Mouse (Mus musculus) monocyte, adult 2 months (primary cell): ENCODE data around the gene 1700028J19Rik.
"Not testable (repeated sequence)": the region's sequence is repeated elsewhere in the genome, so short reads cannot be mapped to it uniquely, and the experiment has no call there.

ENCODE experiments used
- DNase-seq, 2 experiments: peaks; one replicate each; pipeline ENCODE4 v3.0.0; 2022; ENCODE audit warnings: low spot score in 2 of 2, low read depth in 1 of 2

Gene 1700028J19Rik

DNA sequence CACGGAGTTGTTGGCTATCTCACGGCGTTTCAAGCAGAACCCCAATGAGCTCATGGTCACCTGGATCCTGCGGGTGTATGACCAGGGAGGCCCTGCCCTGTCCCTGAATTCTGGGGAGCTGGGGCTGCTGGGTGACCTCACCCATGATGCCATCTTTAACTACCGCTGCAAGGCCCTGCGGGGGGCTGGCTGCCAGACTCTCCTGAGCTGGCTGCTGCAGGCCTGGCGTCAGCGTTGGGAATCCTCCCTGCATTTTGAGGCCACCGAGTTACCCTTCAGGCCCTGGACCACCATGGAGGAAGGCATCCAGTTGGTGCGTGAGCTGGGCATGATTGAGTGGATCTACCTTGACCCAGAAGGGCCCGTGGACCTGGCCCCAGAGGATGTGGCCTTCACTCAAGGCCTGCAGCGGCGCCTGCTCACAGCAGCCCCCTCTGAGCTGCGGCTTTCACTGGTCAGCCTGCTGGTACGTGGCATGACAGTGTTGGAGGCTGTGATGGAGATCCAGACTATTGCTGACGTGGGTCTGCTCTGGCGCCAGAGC is 4.3 kb upstream of the 1700028J19Rik start:
- DNase-seq: not testable (repeated sequence)

DNA sequence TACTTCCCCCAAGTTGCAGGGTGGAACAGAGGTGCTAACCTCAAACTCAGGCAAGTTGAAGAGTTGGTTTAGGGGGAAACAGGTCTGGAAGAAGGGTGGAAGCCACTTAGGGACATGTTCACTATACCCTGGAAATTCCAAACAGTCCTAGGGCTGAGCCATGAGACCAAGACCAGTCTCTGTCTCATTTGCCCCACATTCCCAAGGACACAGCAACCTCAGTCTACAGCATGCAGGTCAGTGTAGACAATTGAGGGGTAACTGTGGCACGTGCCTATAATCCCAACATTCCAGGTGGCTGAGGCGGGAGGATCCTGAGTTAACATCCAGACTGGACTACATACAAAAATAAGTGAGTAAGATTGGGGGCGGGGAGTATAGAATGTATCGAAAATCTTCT is 2.8 kb upstream of the 1700028J19Rik start:
- no peak for DNase-seq

DNA sequence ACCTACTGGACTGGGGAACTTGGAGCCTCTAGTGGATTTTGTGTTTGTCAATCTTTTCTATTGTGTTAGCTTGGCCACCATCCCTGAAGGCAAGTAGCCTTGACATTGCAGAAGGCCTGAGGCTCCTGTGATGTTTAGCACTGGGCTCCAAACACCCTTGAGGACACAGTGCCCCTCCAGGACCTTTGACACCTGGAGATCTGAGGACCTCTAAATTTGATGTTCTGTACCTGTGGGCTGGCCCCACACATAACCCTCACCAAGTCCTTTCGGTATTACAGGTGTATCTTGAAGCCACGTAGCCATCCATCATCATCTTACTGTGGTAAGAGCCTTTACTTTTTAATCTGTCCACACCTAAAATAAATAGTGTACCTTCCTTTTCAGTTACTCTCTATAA is 1.5 kb upstream of the 1700028J19Rik start:
- no peak for DNase-seq

DNA sequence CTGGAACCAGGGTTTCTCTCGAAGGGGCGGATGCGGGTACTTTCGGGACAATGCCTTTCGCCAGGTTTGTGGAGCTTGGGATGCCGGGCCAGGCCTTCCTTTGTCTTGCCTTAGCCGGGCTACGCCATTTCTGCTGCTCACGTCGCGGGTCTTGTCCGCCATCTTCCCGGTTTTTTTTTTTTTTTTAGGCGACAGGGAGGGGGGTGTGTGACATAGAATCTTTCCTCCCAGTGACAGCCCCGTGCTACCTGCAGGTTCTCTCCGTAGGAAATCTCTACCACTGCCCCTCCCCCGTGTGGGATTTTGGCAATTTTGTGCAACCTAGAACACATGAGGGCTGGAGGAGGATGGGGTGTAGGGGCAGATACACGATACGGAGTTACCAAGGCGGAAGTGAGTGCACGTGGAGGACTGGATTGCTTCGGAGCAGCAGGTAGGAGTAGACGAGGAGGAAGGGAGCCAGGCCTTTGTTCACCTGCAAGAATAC is 532 bp upstream of the 1700028J19Rik start:
- peak in 1 of 2 experiments; percentile 7 for DNase-seq

DNA sequence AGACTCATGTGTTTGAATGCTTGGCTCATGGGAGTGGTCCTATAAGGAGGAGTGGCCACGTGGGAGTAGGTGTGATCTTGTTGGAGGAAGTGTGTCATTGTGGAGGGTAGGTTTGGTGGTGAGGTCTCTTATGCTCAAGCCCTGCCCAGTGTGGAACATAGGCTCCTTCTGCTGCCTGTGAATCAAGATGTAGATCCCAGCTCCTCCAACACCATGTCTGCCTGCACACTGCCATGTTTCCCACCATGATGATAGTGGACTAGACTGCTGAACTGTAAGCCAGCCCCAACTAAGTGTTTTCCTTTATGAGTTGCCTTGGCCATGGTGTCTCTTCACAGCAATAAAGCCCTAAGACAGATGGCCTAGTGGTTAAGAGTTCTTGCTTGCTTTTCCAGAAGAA is 2.4 kb downstream of the 1700028J19Rik start:
- no peak for DNase-seq

DNA sequence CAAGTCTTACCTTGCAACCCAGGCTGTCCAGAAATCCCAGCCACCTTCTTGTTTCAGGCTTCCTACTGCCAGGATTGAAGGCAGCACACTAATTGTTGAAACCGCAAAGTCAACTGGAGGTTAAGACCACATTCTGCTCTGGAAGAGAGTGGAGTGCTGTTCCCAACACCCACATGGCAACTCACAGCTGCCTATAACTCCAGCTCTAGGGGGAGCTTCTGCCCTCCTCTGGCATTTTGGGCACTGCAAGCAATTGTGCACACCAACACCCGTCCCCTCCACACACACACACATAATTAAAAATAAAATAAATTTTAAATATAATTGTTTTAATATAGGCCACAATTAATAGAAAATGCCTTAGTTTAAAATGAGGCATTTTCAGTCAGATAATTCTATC is 5.3 kb downstream of the 1700028J19Rik start:
- no peak for DNase-seq

DNA sequence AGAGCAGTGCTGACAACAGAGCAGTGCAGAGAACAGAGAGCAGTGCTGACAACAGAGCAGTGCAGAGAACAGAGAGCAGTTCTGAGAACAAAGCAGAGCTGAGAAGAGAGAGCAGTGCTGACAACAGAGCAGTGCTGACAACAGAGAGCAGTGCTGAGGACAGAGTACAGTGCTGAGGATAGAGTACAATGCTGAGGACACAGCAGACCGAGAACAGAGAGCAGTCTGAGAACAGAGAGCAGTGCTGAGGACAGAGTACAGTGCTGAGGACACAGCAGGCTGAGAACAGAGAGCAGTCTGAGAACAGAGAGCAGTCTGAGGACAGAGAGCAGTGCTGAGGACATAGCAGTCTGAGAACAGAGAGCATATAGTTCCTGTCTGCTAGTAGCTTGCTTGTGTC is 5.8 kb downstream of the 1700028J19Rik start:
- DNase-seq: no peak

DNA sequence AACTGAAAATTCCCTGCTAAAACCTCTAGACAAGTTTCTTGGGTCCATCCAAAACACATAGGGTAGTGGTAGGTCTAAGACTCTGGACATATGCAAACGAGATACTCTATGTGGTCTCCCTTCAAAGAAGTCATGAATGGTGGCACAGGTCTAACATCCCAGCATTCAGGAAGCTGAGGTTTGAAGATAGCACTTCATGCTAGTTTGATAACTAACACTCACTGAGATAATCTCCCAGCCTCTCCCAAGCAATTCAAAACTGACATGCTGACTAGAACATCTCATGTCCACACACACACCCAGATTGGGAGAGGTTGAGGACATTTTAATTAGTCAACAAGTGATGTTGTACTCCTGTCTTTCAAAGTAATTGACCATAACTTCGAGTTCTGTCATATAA is 6.6 kb downstream of the 1700028J19Rik start:
- DNase-seq: no peak

DNA sequence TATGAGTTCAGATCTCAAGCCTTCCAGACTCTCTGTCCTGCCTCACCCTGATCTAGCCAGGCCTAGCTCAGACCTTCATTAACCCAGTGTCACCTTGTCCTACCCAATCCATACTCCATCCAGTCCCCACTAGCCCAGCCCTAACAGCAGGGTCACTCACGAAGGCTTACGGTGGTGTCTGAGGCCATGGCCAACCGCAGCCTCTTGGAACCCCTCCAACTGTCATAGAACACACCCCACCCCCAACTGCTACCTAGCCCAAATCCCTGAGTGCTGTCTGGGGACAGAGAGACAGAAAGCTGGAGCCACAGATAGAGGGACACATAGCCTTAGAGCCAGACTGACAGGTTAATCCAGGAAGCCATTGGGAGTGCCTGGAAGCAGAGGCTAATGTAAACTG is 10.6 kb downstream of the 1700028J19Rik start, which contains the start of gene Gm36864:
Gene Gm36864, plus strand, starts transcription at position 269 of the 400 bp plus-strand sequence.
- DNase-seq: no peak

DNA sequence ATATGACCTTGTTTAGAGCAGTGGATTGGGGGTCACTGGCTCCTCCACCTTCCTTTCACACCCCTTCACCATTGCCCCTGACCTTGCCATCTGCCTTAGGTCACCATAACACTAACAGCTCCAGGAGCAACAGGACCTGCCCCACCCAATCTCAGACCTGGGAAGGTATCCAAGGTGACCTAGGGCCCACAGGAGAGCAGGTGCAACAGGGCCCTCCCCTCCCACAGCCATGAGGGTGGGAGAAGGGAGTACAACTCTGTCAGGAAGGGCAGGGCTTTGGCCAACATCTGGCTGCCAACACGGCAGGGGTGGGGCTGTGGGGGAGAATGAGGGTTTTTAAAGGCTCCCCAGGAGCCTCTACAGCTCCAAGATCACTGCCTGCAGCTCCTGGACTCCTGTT is 21.4 kb downstream of the 1700028J19Rik start, which contains the start of gene Klk1:
Gene Klk1, plus strand, starts transcription at position 285 of the 400 bp plus-strand sequence.
- no peak for DNase-seq

DNA sequence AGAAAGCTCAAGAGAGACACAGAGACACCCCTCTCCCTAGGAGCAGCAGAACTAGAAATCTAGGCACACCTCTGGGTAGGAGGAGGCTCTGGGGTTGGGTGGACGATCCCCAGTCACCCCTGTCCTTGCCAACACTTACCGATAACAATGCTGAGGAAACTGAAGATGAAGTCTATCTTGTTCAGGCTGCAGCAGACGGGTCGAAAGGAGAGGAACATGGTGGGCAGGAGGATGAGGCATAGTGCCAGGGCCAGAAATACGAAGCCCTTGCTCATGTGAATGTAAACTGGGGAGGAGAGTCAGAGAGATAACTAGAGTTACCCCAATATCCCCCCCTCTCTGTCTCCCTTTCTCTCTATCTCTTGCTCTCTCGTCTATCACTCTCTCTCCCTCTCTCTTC is 24.2 kb downstream of the 1700028J19Rik start:
- not testable (repeated sequence) for DNase-seq

DNA sequence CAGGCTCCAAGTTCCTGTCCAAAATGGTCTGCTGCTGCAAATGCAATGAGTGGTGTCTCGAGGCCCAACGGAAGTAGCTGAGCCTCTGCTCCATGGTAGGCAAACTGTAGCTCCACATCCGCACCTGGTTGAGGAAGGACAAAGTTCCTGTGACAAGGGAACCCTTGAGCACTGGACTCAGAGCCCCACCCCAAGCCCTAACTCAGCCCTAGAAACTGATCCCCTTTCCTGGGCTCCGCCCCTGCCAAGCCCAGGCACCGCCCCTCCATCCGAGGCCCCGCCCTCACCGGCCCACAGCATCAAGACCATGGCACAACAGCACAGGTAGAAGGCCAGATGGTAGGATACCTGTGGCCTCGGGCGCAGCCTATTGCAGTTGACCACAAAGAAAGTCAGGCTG is 24.9 kb downstream of the 1700028J19Rik start:
- not testable (repeated sequence) for DNase-seq

DNA sequence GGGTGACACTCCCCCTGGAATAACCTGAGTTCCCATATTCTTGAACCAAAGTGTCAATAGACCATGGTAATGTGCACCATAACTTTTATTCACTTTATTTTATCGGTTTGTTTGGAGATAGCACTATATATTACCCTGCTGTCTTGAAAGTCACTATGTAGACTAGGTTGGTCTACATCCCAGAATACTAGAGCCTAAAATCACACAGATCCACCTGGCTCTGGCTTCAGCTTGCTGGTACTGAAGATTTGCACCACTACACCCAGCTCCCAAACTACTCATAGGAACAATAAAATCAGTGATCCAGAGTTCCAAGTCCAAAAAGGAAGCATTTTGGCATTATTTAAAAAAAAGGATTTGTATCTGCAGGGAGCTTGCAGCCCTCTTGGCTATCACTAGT is 30.9 kb downstream of the 1700028J19Rik start, which contains the start of gene Klk1b5:
Gene Klk1b5, plus strand, starts transcription at position 301 of the 400 bp plus-strand sequence.
- DNase-seq: no peak

DNA sequence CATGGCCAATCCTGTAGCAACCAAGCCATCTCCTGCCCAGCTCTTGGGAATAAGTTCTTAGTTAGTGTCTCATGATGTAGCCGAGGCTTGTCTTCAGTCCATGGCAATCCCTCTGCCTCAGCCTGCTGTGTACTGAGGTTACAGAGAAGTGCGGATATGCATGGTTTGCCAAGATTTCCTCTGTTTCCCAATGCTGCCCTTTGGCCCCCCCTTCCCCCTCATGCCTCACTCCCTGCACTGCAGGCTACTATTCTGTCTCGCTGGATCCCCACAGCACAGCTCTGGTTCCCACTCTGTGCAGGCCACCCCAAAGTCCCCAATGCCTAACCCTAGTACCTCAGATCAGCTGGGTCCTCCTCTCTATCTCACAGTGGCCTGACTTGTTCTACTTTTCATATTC is 38.2 kb downstream of the 1700028J19Rik start:
- DNase-seq: no peak

DNA sequence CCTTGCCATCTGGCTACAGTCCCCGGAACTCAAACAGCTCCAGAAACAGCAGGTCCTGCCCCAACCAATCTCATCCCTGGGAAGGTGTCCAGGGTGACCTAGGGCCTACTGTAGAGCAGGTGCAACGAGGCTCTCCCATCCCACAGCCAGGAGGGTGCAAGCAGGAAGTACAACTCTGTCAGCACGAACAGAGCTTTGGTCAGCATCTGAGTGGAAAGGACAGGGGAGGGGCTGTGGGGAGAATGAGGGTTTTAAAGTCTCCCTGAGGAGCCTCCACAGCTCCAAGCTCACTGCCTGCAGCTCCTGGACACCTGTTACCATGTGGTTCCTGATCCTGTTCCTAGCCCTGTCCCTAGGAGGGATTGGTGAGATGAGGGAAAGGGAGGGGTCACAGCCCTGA is 39.4 kb downstream of the 1700028J19Rik start, which contains the start of gene Klk1b4:
Gene Klk1b4, plus strand, starts transcription at position 301 of the 400 bp plus-strand sequence.
- DNase-seq: not testable (repeated sequence)

DNA sequence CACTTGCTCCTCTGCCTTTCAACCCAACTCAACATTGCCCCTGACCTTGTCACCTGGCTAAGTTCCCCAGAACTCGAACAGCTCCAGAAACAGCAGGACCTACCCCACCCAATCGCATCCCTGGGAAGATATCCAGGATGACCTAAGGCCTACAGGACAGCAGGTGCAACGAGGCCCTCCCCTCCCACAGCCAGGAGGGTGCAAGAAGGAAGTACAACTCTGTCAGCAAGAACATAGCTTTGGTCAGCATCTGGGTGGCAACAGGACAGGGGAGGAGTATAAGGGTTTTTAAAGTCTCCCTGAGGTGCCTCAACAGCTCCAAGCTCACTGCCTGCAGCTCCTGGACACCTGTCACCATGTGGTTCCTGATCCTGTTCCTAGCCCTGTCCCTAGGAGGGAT is 48.6 kb downstream of the 1700028J19Rik start, which contains the start of gene Klk1b3:
Gene Klk1b3, plus strand, starts transcription at position 301 of the 400 bp plus-strand sequence.
- no peak for DNase-seq

DNA sequence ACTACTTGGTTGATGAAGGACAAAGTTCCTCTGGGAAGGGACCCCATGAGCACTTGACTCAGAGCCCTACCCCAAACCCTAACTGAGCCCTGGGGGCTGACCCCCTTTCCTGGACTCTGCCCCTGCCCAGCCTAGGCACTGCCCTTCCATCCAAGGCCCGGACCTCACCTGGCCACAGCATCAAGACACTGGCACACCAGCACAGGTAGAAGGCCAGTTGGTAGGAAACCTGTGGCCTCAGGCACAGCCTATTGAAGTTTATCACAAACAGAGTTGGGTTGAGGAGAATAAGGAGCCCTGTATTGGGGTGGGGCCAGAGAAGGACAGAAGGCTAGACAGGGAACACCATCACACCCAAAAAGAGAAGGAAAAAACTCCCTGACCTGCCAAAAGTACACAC is 53.0 kb downstream of the 1700028J19Rik start:
- not testable (repeated sequence) for DNase-seq

DNA sequence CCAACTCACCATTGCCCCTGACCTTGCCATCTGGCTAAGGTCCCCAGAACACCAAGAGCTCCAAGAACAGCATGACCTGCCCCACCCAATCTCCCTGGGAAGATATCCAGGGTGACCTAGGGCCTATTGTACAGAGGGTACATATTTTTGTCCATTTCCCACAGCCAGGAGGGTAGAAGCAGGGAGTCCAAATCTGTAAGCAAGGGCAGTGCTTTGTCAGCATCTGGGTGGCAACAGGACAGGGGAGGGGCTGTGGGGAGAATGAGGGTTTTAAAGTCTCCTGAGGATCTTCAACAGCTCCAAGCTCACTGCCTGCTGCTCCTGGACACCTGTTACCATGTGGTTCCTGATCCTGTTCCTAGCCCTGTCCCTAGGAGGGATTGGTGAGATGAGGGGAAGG is 58.6 kb downstream of the 1700028J19Rik start, which contains the start of gene Klk1b24:
Gene Klk1b24, plus strand, starts transcription at position 301 of the 400 bp plus-strand sequence.
- DNase-seq: not testable (repeated sequence)

DNA sequence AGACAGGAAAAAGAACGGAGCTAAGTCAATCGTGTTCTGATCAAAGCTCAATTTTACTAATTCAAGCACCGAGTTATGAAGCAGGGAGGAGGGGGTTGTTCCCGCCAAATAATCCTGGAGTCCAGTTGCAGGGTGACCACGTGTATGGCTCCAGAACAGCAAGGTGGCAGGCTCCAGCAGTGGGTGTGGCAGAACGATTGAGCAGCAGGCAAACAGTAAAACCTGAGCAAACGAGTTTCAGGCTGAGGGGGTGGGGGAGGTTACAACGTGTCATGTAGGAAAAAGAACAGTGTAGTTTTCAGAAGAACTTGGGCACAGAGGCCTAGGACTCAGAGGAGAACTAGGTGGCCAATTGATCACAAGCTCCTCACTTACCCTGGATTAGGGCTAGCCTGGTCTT is 60.0 kb downstream of the 1700028J19Rik start:
- DNase-seq: not testable (repeated sequence)
